Mouse (Mus musculus): ENCODE data around the gene Emilin3. TPM values are rescaled to one million over a fixed set of nuclear protein-coding genes. Genes with fewer than 3 reads are reported as not detected.

Gene Emilin3
- not detected for polyA plus RNA-seq (2015; fragmentation: Illumina TruSeq; extraction: RNeasy Lipid Tissue Mini Kit (QIAGEN cat#74804); ENCODE audit: low read depth, low replicate concordance)

GRCm38 (mm10) chr2:160912231-160912671 lies at the start of gene Emilin3:
TSS of gene Emilin3 (minus strand) at chr2:160912328.

GRCm38 (mm10) chr2:160880453-160881195 lies 31.5 kb downstream of the Emilin3 start, which contains the start of gene Lpin3:
TSS of gene Lpin3 (plus strand) at chr2:160880670.

GRCm38 (mm10) chr2:160872890-160873382 lies 39.2 kb downstream of the Emilin3 start, which contains the start of gene Zhx3:
TSS of gene Zhx3 (minus strand) at chr2:160872998.

Other genes with a start within 250 kb of the Emilin3 start
- 52.3 TPM for gene Plcg1, start 181.0 kb downstream of the Emilin3 start, polyA plus RNA-seq (2015; fragmentation: Illumina TruSeq; extraction: RNeasy Lipid Tissue Mini Kit (QIAGEN cat#74804); ENCODE audit: low read depth, low replicate concordance)
- 16.2 TPM for gene Zhx3, start 39.3 kb downstream of the Emilin3 start, polyA plus RNA-seq (2015; fragmentation: Illumina TruSeq; extraction: RNeasy Lipid Tissue Mini Kit (QIAGEN cat#74804); ENCODE audit: low read depth, low replicate concordance)
- gene Lpin3, start 31.7 kb downstream of the Emilin3 start, polyA plus RNA-seq (2015; fragmentation: Illumina TruSeq; extraction: RNeasy Lipid Tissue Mini Kit (QIAGEN cat#74804); ENCODE audit: low read depth, low replicate concordance): 0.59 TPM
- gene Chd6, start 196.7 kb upstream of the Emilin3 start, polyA plus RNA-seq (2015; fragmentation: Illumina TruSeq; extraction: RNeasy Lipid Tissue Mini Kit (QIAGEN cat#74804); ENCODE audit: low read depth, low replicate concordance): 24.8 TPM